Mouse (Mus musculus) CH12.LX (cell line): Measurements from ENCODE around the gene Gpr21. TPM values are rescaled to one million over a fixed set of nuclear protein-coding genes. Genes with fewer than 3 reads are reported as not detected.
"Not testable (repeated sequence)": the region's sequence is repeated elsewhere in the genome, so short reads cannot be mapped to it uniquely, and the experiment has no call there.

Experiments
- DNase-seq: peaks from one replicate; pipeline ENCODE4 v3.0.0-alpha.2; 2013; ENCODE audit errors: extremely low read depth
- H3K27ac ChIP-seq: 2 replicates; pipeline ENCODE4 v1.5.1; 2012; ENCODE audit warnings: low read depth, mild to moderate bottlenecking, control low read depth, moderate library complexity; ENCODE audit not compliant: insufficient read depth
- H3K27me3 ChIP-seq: replicated peaks from 2 replicates; pipeline ENCODE3; 2012; ENCODE audit warnings: inconsistent platforms
- H3K36me3 ChIP-seq, 2 experiments: replicated peaks in 1 of 2; 2 replicates each; pipeline versions ENCODE3 to v1.6.1; 2012; ENCODE audit warnings: inconsistent platforms in 1 of 2, low read length in 1 of 2, mild to moderate bottlenecking in 1 of 2, mixed read lengths in 1 of 2, moderate library complexity in 1 of 2; ENCODE audit not compliant: control insufficient read depth in 1 of 2, insufficient read depth in 1 of 2
- H3K4me1 ChIP-seq, 2 experiments: 2 replicates each; pipeline ENCODE4 v1.6.1; 2012; ENCODE audit warnings: inconsistent platforms in 1 of 2, moderate library complexity in 1 of 2; ENCODE audit not compliant: insufficient read depth in 2 of 2, control insufficient read depth in 1 of 2
- H3K4me2 ChIP-seq: 2 replicates; pipeline ENCODE4 v1.6.1; 2012; ENCODE audit warnings: low read depth, mild to moderate bottlenecking, control low read depth; ENCODE audit not compliant: poor library complexity, insufficient read depth, severe bottlenecking
- H3K4me3 ChIP-seq, 3 experiments: fragments of 150-350 bp in 1 of 3; sonication (generic) in 1 of 3; replicated peaks in 1 of 3; 2 replicates each; pipeline versions ENCODE3 to v1.5.1; 2011 to 2012; ENCODE audit warnings: low read depth in 2 of 3, low read length in 2 of 3, mild to moderate bottlenecking in 2 of 3, moderate library complexity in 2 of 3, control low read depth in 1 of 3, improper control_type of control experiment in 1 of 3, inconsistent platforms in 1 of 3, mixed read lengths in 1 of 3; ENCODE audit not compliant: poor library complexity in 1 of 3
- H3K79me2 ChIP-seq: replicated peaks from 2 replicates; pipeline ENCODE4 v1.6.1; 2012; ENCODE audit warnings: mild to moderate bottlenecking, moderate library complexity; ENCODE audit not compliant: control insufficient read depth, poor library complexity, insufficient read depth, severe bottlenecking; ENCODE audit errors: extremely low read depth
- H3K9ac ChIP-seq: 2 replicates; pipeline ENCODE4 v1.6.1; 2012; ENCODE audit warnings: low read depth, mild to moderate bottlenecking, control low read depth, moderate library complexity; ENCODE audit not compliant: insufficient read depth
- H3K9me3 ChIP-seq: replicated peaks from 2 replicates; pipeline ENCODE3; 2012; ENCODE audit warnings: low read length, inconsistent platforms, mixed read lengths
- CHD1 ChIP-seq: IDR thresholded peaks from 2 replicates; pipeline ENCODE4 v1.6.1; 2012; ENCODE audit warnings: low read depth, low read length, improper control_type of control experiment, inconsistent platforms
- KAT2A ChIP-seq: IDR thresholded peaks from 2 replicates; pipeline ENCODE4 v1.6.1; 2012; ENCODE audit warnings: low read length, improper control_type of control experiment, inconsistent platforms; ENCODE audit not compliant: insufficient replicate concordance
- MAFK ChIP-seq: IDR thresholded peaks from 2 replicates; pipeline ENCODE4 v1.6.1; 2011; ENCODE audit warnings: low read length, improper control_type of control experiment; ENCODE audit not compliant: insufficient replicate concordance
- MEF2A ChIP-seq: IDR thresholded peaks from 2 replicates; pipeline ENCODE4 v1.6.1; 2014; ENCODE audit warnings: low read depth, mild to moderate bottlenecking, inconsistent platforms, low read length, improper control_type of control experiment, borderline replicate concordance
- MYC ChIP-seq: IDR thresholded peaks from 2 replicates; pipeline ENCODE4 v1.6.1; 2011; ENCODE audit warnings: low read depth, mild to moderate bottlenecking, improper control_type of control experiment, low read length
- NELFE ChIP-seq: IDR thresholded peaks from 2 replicates; pipeline ENCODE4 v1.6.1; 2011; ENCODE audit warnings: low read depth, low read length, improper control_type of control experiment
- NRF1 ChIP-seq: IDR thresholded peaks from 2 replicates; pipeline ENCODE4 v1.6.1; 2014; ENCODE audit warnings: low read depth, mild to moderate bottlenecking, inconsistent platforms, low read length, improper control_type of control experiment, moderate library complexity
- PAX5 ChIP-seq: IDR thresholded peaks from 2 replicates; pipeline ENCODE4 v1.6.1; 2012; ENCODE audit warnings: low read length, inconsistent platforms, mixed read lengths
- POLR2A ChIP-seq: IDR thresholded peaks from 2 replicates; pipeline ENCODE4 v1.6.1; 2011; ENCODE audit warnings: low read depth, mild to moderate bottlenecking, improper control_type of control experiment, low read length
- POLR2AphosphoS2 ChIP-seq: IDR thresholded peaks from 2 replicates; pipeline ENCODE4 v1.6.1; 2011; ENCODE audit warnings: low read depth, low read length, improper control_type of control experiment
- RCOR1 ChIP-seq: conservative IDR thresholded peaks from 2 replicates; pipeline ENCODE4 v1.6.1; 2012; ENCODE audit warnings: low read depth, mild to moderate bottlenecking, inconsistent platforms, low read length, improper control_type of control experiment
- SIN3A ChIP-seq: IDR thresholded peaks from 2 replicates; pipeline ENCODE4 v1.6.1; 2012; ENCODE audit warnings: low read length, improper control_type of control experiment, inconsistent platforms
- SMC3 ChIP-seq: IDR thresholded peaks from 2 replicates; pipeline ENCODE4 v1.6.1; 2011; ENCODE audit warnings: low read depth, low read length, improper control_type of control experiment
- TCF12 ChIP-seq: IDR thresholded peaks from 2 replicates; pipeline ENCODE4 v1.6.1; 2014; ENCODE audit warnings: low read depth, mild to moderate bottlenecking, inconsistent platforms, low read length, improper control_type of control experiment
- USF2 ChIP-seq: conservative IDR thresholded peaks from 2 replicates; pipeline ENCODE4 v1.6.1; 2011; ENCODE audit warnings: low read depth, low read length, improper control_type of control experiment
- ZKSCAN1 ChIP-seq: IDR thresholded peaks from 2 replicates; pipeline ENCODE4 v1.6.1; 2012; ENCODE audit warnings: low read depth, inconsistent platforms, low read length, improper control_type of control experiment, borderline replicate concordance
- ZMIZ1 ChIP-seq: IDR thresholded peaks from 2 replicates; pipeline ENCODE4 v1.6.1; 2012; ENCODE audit warnings: low read depth, mild to moderate bottlenecking, inconsistent platforms, low read length, improper control_type of control experiment
- dilution Hi-C: fragments of 300-500 bp; cut with MboI; formaldehyde crosslinking; loops from 2 replicates; pipeline ENCODE4 v1.14.3; 2020; ENCODE audit warnings: low sequenced_read_pairs; ENCODE audit not compliant: extremely low pct_unique_long_range_greater_than_20kb, extremely low pct_ligation_motif_present
- in situ Hi-C: fragments of 300-500 bp; cut with MboI; formaldehyde crosslinking; loops from 3 replicates; pipeline ENCODE4 v1.14.3; 2019; ENCODE audit warnings: low sequenced_read_pairs, low pct_ligation_motif_present, low pct_unique_long_range_greater_than_20kb, mixed read lengths
- polyA plus RNA-seq: library from polyadenylated mRNA; unstranded; fragments of >175 nt; gene quantifications from 2 replicates; pipeline ENCODE4 v1.2.1, GENCODE M21; 2012; ENCODE audit warnings: low read depth; ENCODE audit not compliant: insufficient read length
- total RNA-seq, 2 experiments: library from RNA; depleted of rRNA; stranded (reverse); fragments of 300-350 nt in 1 of 2; fragments of >200 nt in 1 of 2; gene quantifications; 2 replicates each; pipeline ENCODE4 v1.2.3; 2012 to 2014

Gene Gpr21
- total and polyA plus RNA-seq, 3 experiments = 0.25 TPM; not detected in 2

DNA sequence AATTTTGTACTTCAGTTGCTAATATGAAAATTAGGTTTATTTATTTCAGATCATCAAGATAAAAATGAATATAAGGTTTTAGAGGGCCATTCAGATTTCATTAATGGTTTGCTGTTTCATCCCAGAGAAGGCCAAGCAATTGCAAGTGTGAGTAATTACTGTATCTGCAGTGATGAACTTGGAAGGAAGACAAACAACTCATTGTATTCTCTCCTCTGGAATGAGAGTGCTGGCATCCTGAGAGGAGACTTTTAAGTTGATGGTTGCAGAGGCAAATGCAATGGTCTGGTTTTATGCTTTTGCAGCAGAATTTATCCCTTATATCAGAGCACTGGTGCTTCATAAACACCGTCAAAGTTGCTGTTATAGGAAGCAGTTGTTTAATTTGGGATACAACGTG is 27.2 kb upstream of the Gpr21 start:
- in situ Hi-C loops = no loop called here
- no peak overlapping the region for H3K27ac ChIP-seq
- H3K4me3 ChIP-seq = no peak overlapping the region
- H3K4me2 ChIP-seq = no peak overlapping the region
- H3K4me1 ChIP-seq = no peaks in the 10 kb centered on the region
- dilution Hi-C loops = no loop called here
- H3K9ac ChIP-seq = no peak overlapping the region
- peaks cover 32 to 68% of the 10 kb centered on the region in 2 experiments for H3K36me3 ChIP-seq
- DNase-seq = no peak
- no peak for TF ChIP-seq POLR2A
- no peak for TF ChIP-seq SMC3
- TF ChIP-seq PAX5 = no peak
- no peak for TF ChIP-seq MAFK
- no peak for TF ChIP-seq ZMIZ1
- TF ChIP-seq CHD1 = no peak
- no peak for TF ChIP-seq KAT2A
- H3K79me2 ChIP-seq = no peaks in the 10 kb centered on the region
- no peaks in the 10 kb centered on the region for H3K9me3 ChIP-seq
- no peaks in the 10 kb centered on the region for H3K27me3 ChIP-seq

DNA sequence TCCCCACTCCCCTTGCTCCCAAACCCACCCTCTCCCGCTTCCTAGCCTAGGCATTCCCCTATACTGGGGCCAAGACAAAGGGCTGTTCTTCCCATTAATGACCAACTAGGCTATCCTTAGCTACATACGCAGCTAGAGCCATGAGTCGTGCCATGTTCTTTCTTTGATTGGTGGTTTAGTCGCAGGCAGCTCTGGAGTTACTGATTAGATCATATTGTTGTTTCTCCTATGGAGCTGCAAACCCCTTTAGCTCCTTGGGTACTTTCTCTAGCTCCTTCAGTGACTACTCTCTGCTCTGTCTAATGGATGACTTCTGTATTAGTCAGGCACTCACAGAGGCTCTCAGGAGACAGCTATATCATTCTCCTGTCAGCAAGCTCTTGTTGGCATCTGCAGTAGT is 18.8 kb upstream of the Gpr21 start:
- in situ Hi-C loops (no loop called here), dilution Hi-C loops (no loop called here)
- H3K4me2 ChIP-seq = no peak overlapping the region
- H3K27me3 ChIP-seq = no peaks in the 10 kb centered on the region
- H3K36me3 ChIP-seq = peaks cover 19 to 45% of the 10 kb centered on the region in 2 experiments
- no peaks in the 10 kb centered on the region for H3K9me3 ChIP-seq
- no peak for DNase-seq
- no peaks in the 10 kb centered on the region for H3K79me2 ChIP-seq
- TF ChIP-seq USF2 (no peak), PAX5 (no peak), NELFE (no peak), KAT2A (no peak), MYC (no peak), NRF1 (no peak), ZMIZ1 (no peak), RCOR1 (no peak), SIN3A (no peak), MEF2A (no peak), ZKSCAN1 (no peak), POLR2AphosphoS2 (no peak), TCF12 (no peak)
- H3K27ac ChIP-seq = no peak overlapping the region
- H3K9ac ChIP-seq = no peak overlapping the region
- H3K4me1 ChIP-seq = no peaks in the 10 kb centered on the region
- H3K4me3 ChIP-seq = no peak overlapping the region

DNA sequence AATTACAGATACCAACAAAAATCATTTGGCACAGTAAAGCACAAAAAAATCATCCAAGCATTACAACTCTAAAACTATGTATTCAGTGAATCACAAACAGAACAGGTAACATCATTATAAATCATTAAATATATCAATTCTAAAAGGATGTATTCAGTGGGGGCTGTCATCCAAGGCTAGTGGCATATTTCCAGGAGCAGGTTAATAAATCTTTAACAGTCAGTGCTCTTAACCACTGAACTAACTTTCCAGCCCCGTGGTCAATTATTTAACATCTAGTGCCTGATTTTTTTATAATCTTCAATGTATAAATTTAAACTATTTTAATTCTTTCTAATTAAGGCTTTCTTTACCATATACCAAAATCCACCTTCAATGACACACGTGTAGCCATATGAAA is 10.3 kb upstream of the Gpr21 start:
- in situ Hi-C loops = loop anchor here (10.0 kb wide), 1 partner anchor 269 kb away; the partner anchor contains the start of gene Crb2
- H3K9me3 ChIP-seq, H3K27me3 ChIP-seq, DNase-seq, H3K4me3 ChIP-seq, H3K9ac ChIP-seq, H3K4me1 ChIP-seq, dilution Hi-C loops, H3K79me2 ChIP-seq, H3K4me2 ChIP-seq, H3K27ac ChIP-seq: not testable (repeated sequence)
- H3K36me3 ChIP-seq = peaks cover 14 to 47% of the 10 kb centered on the region in 2 experiments
